Mouse (Mus musculus) hindbrain, postnatal 0 days (tissue): ENCODE data around the gene Cabin1. TPM values are rescaled to one million over a fixed set of nuclear protein-coding genes. Genes with fewer than 3 reads are reported as not detected.

ENCODE experiments used
- ATAC-seq: fragments of 200-750 bp; cut with Nextera tagmentation; 2 replicates; pipeline ENCODE4 v1.8.0; 2017; ENCODE audit warnings: mild to moderate bottlenecking, moderate TSS enrichment, moderate library complexity
- DNase-seq: peaks from one replicate; pipeline ENCODE4 v3.0.0-alpha.2; 2015; ENCODE audit warnings: low spot score
- H3K27ac ChIP-seq: fragments of 300-500 bp; sonication (generic); 2 replicates; pipeline ENCODE4 v1.5.1; 2014; ENCODE audit warnings: mild to moderate bottlenecking
- H3K27me3 ChIP-seq: fragments of 300-500 bp; sonication (generic); 2 replicates; pipeline ENCODE4 v1.6.1; 2014; ENCODE audit warnings: low read length, mixed read lengths; ENCODE audit not compliant: insufficient read depth
- H3K36me3 ChIP-seq: fragments of 300-500 bp; sonication (generic); 2 replicates; pipeline ENCODE4 v1.6.1; 2014; ENCODE audit warnings: low read length, mixed read lengths; ENCODE audit not compliant: insufficient read depth
- H3K4me1 ChIP-seq: fragments of 300-500 bp; sonication (generic); 2 replicates; pipeline ENCODE4 v1.6.1; 2014; ENCODE audit warnings: antibody characterized with exemption, low read length, mixed read lengths; ENCODE audit not compliant: insufficient read depth
- H3K4me2 ChIP-seq: fragments of 300-500 bp; sonication (generic); 2 replicates; pipeline ENCODE4 v1.6.1; 2014; ENCODE audit warnings: low read depth, mild to moderate bottlenecking, low read length, moderate library complexity, mixed read lengths
- H3K4me3 ChIP-seq: fragments of 300-500 bp; sonication (generic); 2 replicates; pipeline ENCODE4 v1.5.1; 2014; ENCODE audit warnings: low read length
- H3K9ac ChIP-seq: fragments of 300-500 bp; sonication (generic); replicated peaks from 2 replicates; pipeline ENCODE4 v1.6.1; 2014; ENCODE audit warnings: mild to moderate bottlenecking, low read length, moderate library complexity, mixed read lengths
- H3K9me3 ChIP-seq: fragments of 300-500 bp; sonication (generic); 2 replicates; pipeline ENCODE4 v1.6.1; 2016; ENCODE audit warnings: low read length, mixed read lengths
- CTCF ChIP-seq: IDR thresholded peaks from 2 replicates; pipeline ENCODE4 v1.5.1; 2016; ENCODE audit warnings: antibody characterized with exemption, control low read depth, low read depth
- WGBS: fragments of 180-500 bp; shearing (Covaris S2); extraction: QIAGEN DNeasy Blood & Tissue Kit; methylation state at CpG from one replicate; pipeline ENCODE4 v1.1.7; 2014; 5-methylcytosine and 5-hydroxymethylcytosine counted together
- polyA plus RNA-seq: library from polyadenylated mRNA; unstranded; fragments of >200 nt; fragmentation: Nextera tagmentation; extraction: Ambion mirVana; gene quantifications from 2 replicates; pipeline ENCODE4 v1.2.1, GENCODE M21; 2015
- total RNA-seq: library from RNA; depleted of rRNA; stranded (reverse); fragments of >200 nt; gene quantifications from 2 replicates; pipeline ENCODE4 v1.2.3, GENCODE M21; 2014

Cabin1 gene
- total and polyA plus RNA-seq, 2 experiments from 2014 or later = 33.6 to 92.9 TPM

GRCm38 (mm10) chr10:75708633-75708992 lies 55.5 kb downstream of the Cabin1 start:
- Histone ChIP-seq H3K27ac (no peak overlapping the region), H3K9me3 (no peaks in the 10 kb centered on the region), H3K27me3 (no peaks in the 10 kb centered on the region), H3K4me2 (no peak overlapping the region), H3K4me3 (no peak overlapping the region), H3K36me3 (peaks cover 43% of the 10 kb centered on the region; the same call in 1 of the 2 replicates), H3K9ac (no peak overlapping the region), H3K4me1 (peaks cover 7% of the 10 kb centered on the region; the same call in 1 of the 2 replicates)
- 22% methylated on average over 9 of the region's 9 CpGs for WGBS
- ATAC-seq (peak; percentile 63), DNase-seq (peak; percentile 74)
- TF ChIP-seq CTCF = peak; percentile 85

GRCm38 (mm10) chr10:75707901-75708632 lies 56.1 kb downstream of the Cabin1 start:
- 49% methylated on average over 3 of the region's 3 CpGs for WGBS
- no peaks in the 10 kb centered on the region for H3K27me3 ChIP-seq
- no peak overlapping the region for H3K4me2 ChIP-seq
- no peak overlapping the region for H3K9ac ChIP-seq
- ATAC-seq = no peak
- H3K9me3 ChIP-seq = no peaks in the 10 kb centered on the region
- no peak for TF ChIP-seq CTCF
- no peak overlapping the region for H3K4me3 ChIP-seq
- DNase-seq = no peak
- H3K27ac ChIP-seq = no peak overlapping the region
- peaks cover 10% of the 10 kb centered on the region; the same call in 1 of the 2 replicates for H3K4me1 ChIP-seq
- peaks cover 37% of the 10 kb centered on the region; the same call in 1 of the 2 replicates for H3K36me3 ChIP-seq

- no peak overlapping the region for H3K9ac ChIP-seq
- no peak overlapping the region for H3K4me2 ChIP-seq
- H3K9me3 ChIP-seq = no peaks in the 10 kb centered on the region
- no peaks in the 10 kb centered on the region for H3K27me3 ChIP-seq
- WGBS = 80% methylated on average over 8 of the region's 8 CpGs
- H3K4me1 ChIP-seq = peaks cover 10% of the 10 kb centered on the region; the same call in 1 of the 2 replicates
- DNase-seq = no peak
- H3K27ac ChIP-seq = no peak overlapping the region
- no peak for ATAC-seq
- H3K36me3 ChIP-seq = peaks cover 28% of the 10 kb centered on the region; the same call in 1 of the 2 replicates
- no peak overlapping the region for H3K4me3 ChIP-seq
- TF ChIP-seq CTCF = no peak
Measured at GRCm38 (mm10) chr10:75706632-75707216, 57.4 kb downstream of the Cabin1 start.

- Histone ChIP-seq H3K27me3 (no peaks in the 10 kb centered on the region), H3K4me3 (no peak overlapping the region), H3K27ac (no peak overlapping the region), H3K4me1 (peaks cover 10% of the 10 kb centered on the region; the same call in 1 of the 2 replicates), H3K9ac (no peak overlapping the region), H3K36me3 (peaks cover 21% of the 10 kb centered on the region; the same call in 1 of the 2 replicates), H3K4me2 (no peak overlapping the region), H3K9me3 (no peaks in the 10 kb centered on the region)
- ATAC-seq (no peak), DNase-seq (no peak)
- 79% methylated on average over 7 of the region's 7 CpGs for WGBS
- TF ChIP-seq CTCF = no peak
Measured at GRCm38 (mm10) chr10:75705681-75706400, 58.3 kb downstream of the Cabin1 start.

GRCm38 (mm10) chr10:75704212-75705185 lies 59.6 kb downstream of the Cabin1 start:
- peak; percentile 64 for TF ChIP-seq CTCF
- peaks cover 19% of the 10 kb centered on the region; the same call in 1 of the 2 replicates for H3K36me3 ChIP-seq
- H3K4me1 ChIP-seq = peaks cover 10% of the 10 kb centered on the region; the same call in 1 of the 2 replicates
- H3K4me2 ChIP-seq = peak overlapping the region; percentile 1
- no peaks in the 10 kb centered on the region for H3K9me3 ChIP-seq
- H3K27ac ChIP-seq = peak overlapping the region; percentile 80
- no peaks in the 10 kb centered on the region for H3K27me3 ChIP-seq
- H3K9ac ChIP-seq = no peak overlapping the region
- DNase-seq = peak; percentile 97
- peak; percentile 94 for ATAC-seq
- H3K4me3 ChIP-seq = no peak overlapping the region
- 31% methylated on average over 15 of the region's 15 CpGs for WGBS

GRCm38 (mm10) chr10:75703504-75703903 lies 60.6 kb downstream of the Cabin1 start:
- Histone ChIP-seq H3K36me3 (peaks cover 22% of the 10 kb centered on the region; the same call in 1 of the 2 replicates), H3K27me3 (no peaks in the 10 kb centered on the region), H3K27ac (peak overlapping the region; percentile 80), H3K4me3 (no peak overlapping the region), H3K4me1 (peaks cover 10% of the 10 kb centered on the region; the same call in 1 of the 2 replicates), H3K4me2 (no peak overlapping the region), H3K9ac (0 out of 2 replicates have a peak overlapping the region, but pooled peaks have one; percentile 17), H3K9me3 (no peaks in the 10 kb centered on the region)
- peak; percentile 72 for TF ChIP-seq CTCF
- DNase-seq (peak; percentile 69), ATAC-seq (no peak)
- WGBS = 55% methylated on average over 1 of the region's 1 CpGs
